Mouse (Mus musculus) embryonic stem cell, embryonic (primary cell): ENCODE results near the gene Fkbp8.

Source experiments
- CTCF ChIA-PET, 4 experiments: fragments of 300-600 bp in 2 of 4; fragments of 350-600 bp in 2 of 4; sonication (Branson Sonifier 250); formaldehyde crosslinking; loops; one replicate each; lab custom pipeline; 2022; ENCODE audit warnings: inconsistent platforms in 2 of 4; lab: Charles Lee
- POLR2A ChIA-PET, 4 experiments: fragments of 300-600 bp in 2 of 4; fragments of 350-600 bp in 2 of 4; sonication (Branson Sonifier 250); formaldehyde crosslinking; loops; one replicate each; lab custom pipeline; 2022; ENCODE audit warnings: antibody characterized with exemption in 4 of 4, inconsistent platforms in 1 of 4; lab: Charles Lee

The Fkbp8 gene

GRCm38 (mm10) chr8:70527512-70528181 is at the start of gene Fkbp8, which contains the start of gene Kxd1:
TSS of gene Fkbp8 (plus strand) at chr8:70527724.
TSS of gene Kxd1 (minus strand) at chr8:70527956.
- CTCF ChIA-PET, result interaction anchor here (0.5 to 5.9 kb wide), 24 partner anchors 9 to 353 kb away, joined by 3 to 32 read pairs (median 4); partner anchors contain the start of genes Rex1bd (in 3 of the 4), Ell (in 2 of the 4), Cers1 (in 1 of the 4) and Ssbp4 (in 1 of the 4)
- POLR2A ChIA-PET, result interaction anchor here (0.6 to 33.4 kb wide), 93 partner anchors 0 to 1659 kb away, joined by 3 to 844 read pairs (median 4); partner anchors contain the start of genes Ell (in 4 of the 4), Rex1bd (in 4 of the 4), Uba52 (in 4 of the 4) and Jund (in 3 of the 4)

- ChIA-PET CTCF (interaction anchor here in 1 of 4 experiments (0.6 kb wide), 1 partner anchor 282 kb away, joined by 3 read pairs; no protein-coding TSS in a partner anchor), POLR2A (no interaction called here)
Observed at GRCm38 (mm10) chr8:70481908-70482307, 45.6 kb upstream of the Fkbp8 start.

- CTCF ChIA-PET, result no interaction called here
- POLR2A ChIA-PET, result no interaction called here
Observed at GRCm38 (mm10) chr8:70482943-70483342, 44.6 kb upstream of the Fkbp8 start.

GRCm38 (mm10) chr8:70486191-70486681 is 41.3 kb upstream of the Fkbp8 start:
- POLR2A ChIA-PET, result interaction anchor here (1.0 to 1.6 kb wide), 7 partner anchors 9 to 23 kb away, joined by 3 to 8 read pairs (median 4); partner anchors contain the start of genes Klhl26 (in 3 of the 4) and Rex1bd (in 1 of the 4)
- CTCF ChIA-PET, result interaction anchor here in 1 of 4 experiments (0.6 to 1.0 kb wide), 2 partner anchors 10 to 19 kb away, joined by 3 read pairs; partner anchors contain the start of gene Klhl26

- POLR2A ChIA-PET, result interaction anchor here (1.0 to 1.6 kb wide), 6 partner anchors 10 to 52 kb away, joined by 3 to 8 read pairs (median 3); partner anchors contain the start of genes Klhl26 (in 3 of the 4), Ell (in 1 of the 4) and Rex1bd (in 1 of the 4)
Observed at GRCm38 (mm10) chr8:70486941-70487520, 40.5 kb upstream of the Fkbp8 start, which contains the start of gene Tmem59l. TSS of gene Tmem59l (minus strand) at chr8:70487358.

GRCm38 (mm10) chr8:70487993-70488796 is 39.3 kb upstream of the Fkbp8 start:
- ChIA-PET POLR2A (interaction anchor here in 2 of 4 experiments (0.7 to 1.4 kb wide), 5 partner anchors 11 to 194 kb away, joined by 3 to 6 read pairs (median 3); partner anchors contain the start of genes Ell (in 1 of the 2) and Klhl26 (in 1 of the 2)), CTCF (no interaction called here)

More at GRCm38 (mm10) chr8:70486941-70487520, 40.5 kb upstream of the Fkbp8 start, which contains the start of gene Tmem59l:
- CTCF ChIA-PET, result interaction anchor here in 1 of 4 experiments (0.6 kb wide), 1 partner anchor 18 kb away, joined by 3 read pairs; no protein-coding TSS in a partner anchor

- CTCF ChIA-PET, result no interaction called here
- POLR2A ChIA-PET, result interaction anchor here in 2 of 4 experiments (1.4 to 2.4 kb wide), 2 partner anchors 11 to 17 kb away, joined by 6 to 8 read pairs; no protein-coding TSS in a partner anchor
Observed at GRCm38 (mm10) chr8:70488931-70489470, 38.5 kb upstream of the Fkbp8 start.

GRCm38 (mm10) chr8:70489576-70489975 is 37.9 kb upstream of the Fkbp8 start:
- ChIA-PET POLR2A (interaction anchor here in 2 of 4 experiments (1.4 to 2.4 kb wide), 2 partner anchors 11 to 16 kb away, joined by 6 to 8 read pairs; no protein-coding TSS in a partner anchor), CTCF (no interaction called here)

GRCm38 (mm10) chr8:70490061-70490879 is 37.3 kb upstream of the Fkbp8 start:
- POLR2A ChIA-PET, result interaction anchor here in 2 of 4 experiments (0.6 to 2.4 kb wide), 10 partner anchors 10 to 208 kb away, joined by 3 to 9 read pairs (median 4); partner anchors contain the start of genes Klhl26 (in 1 of the 2), Pgpep1 (in 1 of the 2) and Uba52 (in 1 of the 2)

GRCm38 (mm10) chr8:70490880-70491495 is 36.5 kb upstream of the Fkbp8 start:
- POLR2A ChIA-PET, result interaction anchor here in 3 of 4 experiments (0.6 to 2.4 kb wide), 12 partner anchors 9 to 207 kb away, joined by 3 to 9 read pairs (median 4); partner anchors contain the start of genes Rex1bd (in 2 of the 3), Klhl26 (in 1 of the 3), Pgpep1 (in 1 of the 3) and Uba52 (in 1 of the 3)

More at GRCm38 (mm10) chr8:70490061-70490879, 37.3 kb upstream of the Fkbp8 start:
- CTCF ChIA-PET, result interaction anchor here in 2 of 4 experiments (0.7 to 1.2 kb wide), 3 partner anchors 13 to 129 kb away, joined by 3 to 4 read pairs (median 3); no protein-coding TSS in a partner anchor

GRCm38 (mm10) chr8:70492664-70493640 is 34.6 kb upstream of the Fkbp8 start, which contains the start of gene Crlf1:
TSS of gene Crlf1 (plus strand) at chr8:70493158.
- POLR2A ChIA-PET, result interaction anchor here in 2 of 4 experiments (1.0 to 1.7 kb wide), 2 partner anchors 13 to 30 kb away, joined by 3 to 4 read pairs; partner anchors contain the start of gene Rex1bd (in 1 of the 2)
- CTCF ChIA-PET, result no interaction called here

More at GRCm38 (mm10) chr8:70490880-70491495, 36.5 kb upstream of the Fkbp8 start:
- CTCF ChIA-PET, result interaction anchor here in 3 of 4 experiments (0.6 to 1.2 kb wide), 5 partner anchors 8 to 349 kb away, joined by 3 to 10 read pairs (median 3); partner anchors contain the start of gene Arrdc2 (in 1 of the 3)

GRCm38 (mm10) chr8:70493692-70494415 is 33.7 kb upstream of the Fkbp8 start:
- ChIA-PET POLR2A (interaction anchor here in 3 of 4 experiments (1.7 to 1.8 kb wide), 3 partner anchors 12 to 17 kb away, joined by 4 to 8 read pairs (median 6); partner anchors contain the start of genes Rex1bd (in 2 of the 3) and Klhl26 (in 1 of the 3)), CTCF (no interaction called here)

- ChIA-PET POLR2A (interaction anchor here in 3 of 4 experiments (1.3 to 1.8 kb wide), 7 partner anchors 12 to 41 kb away, joined by 3 to 8 read pairs (median 4); partner anchors contain the start of genes Rex1bd (in 3 of the 3), Fkbp8 (in 1 of the 3), Klhl26 (in 1 of the 3) and Kxd1 (in 1 of the 3)), CTCF (interaction anchor here in 1 of 4 experiments (1.0 kb wide), 1 partner anchor 9 kb away, joined by 3 read pairs; no protein-coding TSS in a partner anchor)
Observed at GRCm38 (mm10) chr8:70494416-70494945, 33.0 kb upstream of the Fkbp8 start.
